Mouse (Mus musculus): ENCODE data around the gene Gm20765.
"Not testable (repeated sequence)": the region's sequence is repeated elsewhere in the genome, so short reads cannot be mapped to it uniquely, and the experiment has no call there.

Gm20765 gene

GRCm38 (mm10) chr10:104185233-104185632, at the start of gene Gm20765:
TSS of gene Gm20765 (plus strand) at chr10:104185533.
- not testable (repeated sequence) for DNase-seq

DNA sequence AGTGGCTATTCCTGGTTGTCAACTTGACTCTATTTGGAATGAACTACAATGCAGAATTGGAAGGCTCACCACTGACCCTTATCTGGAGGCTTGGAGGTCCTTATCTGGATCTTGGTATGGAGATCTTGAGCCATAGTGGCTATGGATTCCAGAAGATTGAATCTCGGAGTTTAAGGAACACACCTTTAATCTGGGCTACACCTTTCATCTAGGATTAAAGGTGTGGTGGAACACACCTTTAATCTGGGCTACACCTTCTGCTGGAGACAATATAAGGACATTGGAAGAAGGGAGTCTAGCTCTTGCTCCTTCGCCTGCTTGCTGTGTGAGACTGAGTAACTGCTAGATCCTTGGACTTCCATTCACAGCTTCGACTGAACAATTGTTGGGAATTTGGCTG, 42.6 kb upstream of the Gm20765 start, which contains the start of gene Gm21293:
Gene Gm21293 (plus strand): TSS at position 301 of the 400 bp plus-strand sequence.
- DNase-seq, result not testable (repeated sequence)

DNA sequence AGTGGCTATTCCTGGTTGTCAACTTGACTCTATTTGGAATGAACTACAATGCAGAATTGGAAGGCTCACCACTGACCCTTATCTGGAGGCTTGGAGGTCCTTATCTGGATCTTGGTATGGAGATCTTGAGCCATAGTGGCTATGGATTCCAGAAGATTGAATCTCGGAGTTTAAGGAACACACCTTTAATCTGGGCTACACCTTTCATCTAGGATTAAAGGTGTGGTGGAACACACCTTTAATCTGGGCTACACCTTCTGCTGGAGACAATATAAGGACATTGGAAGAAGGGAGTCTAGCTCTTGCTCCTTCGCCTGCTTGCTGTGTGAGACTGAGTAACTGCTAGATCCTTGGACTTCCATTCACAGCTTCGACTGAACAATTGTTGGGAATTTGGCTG, 34.1 kb upstream of the Gm20765 start, which contains the start of gene Gm6763:
Gene Gm6763 (plus strand): TSS at position 301 of the 400 bp plus-strand sequence.
- not testable (repeated sequence) for DNase-seq

DNA sequence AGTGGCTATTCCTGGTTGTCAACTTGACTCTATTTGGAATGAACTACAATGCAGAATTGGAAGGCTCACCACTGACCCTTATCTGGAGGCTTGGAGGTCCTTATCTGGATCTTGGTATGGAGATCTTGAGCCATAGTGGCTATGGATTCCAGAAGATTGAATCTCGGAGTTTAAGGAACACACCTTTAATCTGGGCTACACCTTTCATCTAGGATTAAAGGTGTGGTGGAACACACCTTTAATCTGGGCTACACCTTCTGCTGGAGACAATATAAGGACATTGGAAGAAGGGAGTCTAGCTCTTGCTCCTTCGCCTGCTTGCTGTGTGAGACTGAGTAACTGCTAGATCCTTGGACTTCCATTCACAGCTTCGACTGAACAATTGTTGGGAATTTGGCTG, 25.6 kb upstream of the Gm20765 start, which contains the start of gene Gm8764:
Gene Gm8764 (plus strand): TSS at position 301 of the 400 bp plus-strand sequence.
- DNase-seq, result not testable (repeated sequence)

DNA sequence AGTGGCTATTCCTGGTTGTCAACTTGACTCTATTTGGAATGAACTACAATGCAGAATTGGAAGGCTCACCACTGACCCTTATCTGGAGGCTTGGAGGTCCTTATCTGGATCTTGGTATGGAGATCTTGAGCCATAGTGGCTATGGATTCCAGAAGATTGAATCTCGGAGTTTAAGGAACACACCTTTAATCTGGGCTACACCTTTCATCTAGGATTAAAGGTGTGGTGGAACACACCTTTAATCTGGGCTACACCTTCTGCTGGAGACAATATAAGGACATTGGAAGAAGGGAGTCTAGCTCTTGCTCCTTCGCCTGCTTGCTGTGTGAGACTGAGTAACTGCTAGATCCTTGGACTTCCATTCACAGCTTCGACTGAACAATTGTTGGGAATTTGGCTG, 17.1 kb upstream of the Gm20765 start, which contains the start of gene Gm21304:
Gene Gm21304 (plus strand): TSS at position 301 of the 400 bp plus-strand sequence.
- DNase-seq, result not testable (repeated sequence)

- DNase-seq, result not testable (repeated sequence)
Measured at GRCm38 (mm10) chr10:104176724-104177123, 8.6 kb upstream of the Gm20765 start, which contains the start of gene Gm21312. TSS of gene Gm21312 (plus strand) at chr10:104177024.

DNA sequence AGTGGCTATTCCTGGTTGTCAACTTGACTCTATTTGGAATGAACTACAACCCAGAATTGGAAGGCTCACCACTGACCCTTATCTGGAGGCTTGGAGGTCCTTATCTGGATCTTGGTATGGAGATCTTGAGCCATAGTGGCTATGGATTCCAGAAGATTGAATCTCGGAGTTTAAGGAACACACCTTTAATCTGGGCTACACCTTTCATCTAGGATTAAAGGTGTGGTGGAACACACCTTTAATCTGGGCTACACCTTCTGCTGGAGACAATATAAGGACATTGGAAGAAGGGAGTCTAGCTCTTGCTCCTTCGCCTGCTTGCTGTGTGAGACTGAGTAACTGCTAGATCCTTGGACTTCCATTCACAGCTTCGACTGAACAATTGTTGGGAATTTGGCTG, 8.4 kb downstream of the Gm20765 start, which contains the start of gene Gm4340:
Gene Gm4340 (plus strand): TSS at position 301 of the 400 bp plus-strand sequence.
- DNase-seq, result not testable (repeated sequence)

DNA sequence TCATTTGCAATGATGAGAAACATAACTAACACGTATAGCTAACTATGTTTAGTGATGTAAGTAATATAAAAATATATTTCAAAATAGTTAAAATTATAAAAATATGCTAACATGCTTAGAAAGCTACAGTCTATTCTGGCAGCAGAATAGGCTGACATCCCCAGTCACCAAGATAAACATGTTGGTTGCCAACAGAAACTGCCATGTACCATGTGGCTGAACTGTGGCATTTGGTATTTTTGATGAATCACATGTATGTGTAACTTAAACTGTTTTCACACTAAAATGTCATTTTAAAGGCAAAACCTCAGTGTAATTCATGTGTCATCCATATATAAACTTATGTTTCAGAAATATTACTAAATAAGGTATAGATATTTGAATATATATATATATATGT, 24.3 kb downstream of the Gm20765 start:
- no peak for DNase-seq

DNA sequence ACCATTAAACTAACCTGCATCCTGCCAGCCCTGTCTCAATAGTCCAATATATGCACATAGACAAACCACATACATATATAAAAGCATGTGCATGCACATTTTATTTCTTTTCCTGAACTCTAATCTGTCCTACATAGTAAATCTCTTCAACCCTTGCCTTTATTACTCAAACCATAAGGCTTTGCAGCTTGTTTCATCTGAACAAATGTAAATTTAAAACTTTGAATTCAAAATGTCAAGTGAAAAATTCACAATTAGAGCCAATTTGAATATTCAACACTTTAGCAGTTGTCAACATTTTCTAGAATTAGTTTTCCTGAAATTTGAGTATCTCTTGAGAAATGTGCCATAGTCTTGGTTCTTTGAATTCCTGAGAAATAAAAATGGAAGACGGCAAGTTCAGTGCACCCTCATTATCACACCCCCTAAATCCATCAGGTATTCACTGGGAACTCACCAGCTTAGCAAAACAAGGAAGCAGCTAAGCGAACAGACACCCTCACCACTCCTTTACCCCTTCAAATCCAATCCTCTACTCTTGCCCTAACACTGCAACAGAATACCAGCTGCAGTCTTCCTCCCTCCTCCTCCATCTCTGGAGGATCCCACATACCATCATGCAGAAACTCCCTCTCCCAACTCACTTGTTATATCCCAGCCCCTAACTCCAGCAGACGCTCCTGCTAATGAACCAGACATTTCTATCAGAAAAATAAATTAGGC, 25.1 kb downstream of the Gm20765 start:
- DNase-seq, result no peak

DNA sequence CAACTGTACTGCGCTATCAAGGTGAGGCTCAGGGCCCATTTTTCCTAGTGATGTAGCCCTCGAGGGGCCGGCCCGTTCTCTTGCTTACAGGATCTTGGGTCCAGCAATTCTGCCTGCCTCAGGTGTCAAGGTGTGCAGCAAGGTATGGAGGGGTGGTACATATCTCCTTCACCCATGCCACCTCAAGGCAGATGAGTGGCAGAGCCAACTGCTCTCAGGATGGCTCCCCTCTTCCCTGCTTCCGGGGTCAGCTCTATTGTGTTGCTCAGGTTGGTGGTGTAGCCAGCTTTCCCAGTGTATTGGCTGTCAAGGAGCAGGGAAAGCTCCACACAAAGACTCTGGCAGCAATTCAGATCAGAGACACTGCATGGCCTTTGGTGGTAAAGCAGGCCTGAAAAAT, 29.2 kb downstream of the Gm20765 start:
- no peak for DNase-seq

GRCm38 (mm10) chr10:104220303-104221021, 35.1 kb downstream of the Gm20765 start:
- DNase-seq, result no peak

Measured in B cell, adult 2 months (primary cell).